ENCODE assay signal across 8 mouse cellular contexts in the genomic region with DNA sequence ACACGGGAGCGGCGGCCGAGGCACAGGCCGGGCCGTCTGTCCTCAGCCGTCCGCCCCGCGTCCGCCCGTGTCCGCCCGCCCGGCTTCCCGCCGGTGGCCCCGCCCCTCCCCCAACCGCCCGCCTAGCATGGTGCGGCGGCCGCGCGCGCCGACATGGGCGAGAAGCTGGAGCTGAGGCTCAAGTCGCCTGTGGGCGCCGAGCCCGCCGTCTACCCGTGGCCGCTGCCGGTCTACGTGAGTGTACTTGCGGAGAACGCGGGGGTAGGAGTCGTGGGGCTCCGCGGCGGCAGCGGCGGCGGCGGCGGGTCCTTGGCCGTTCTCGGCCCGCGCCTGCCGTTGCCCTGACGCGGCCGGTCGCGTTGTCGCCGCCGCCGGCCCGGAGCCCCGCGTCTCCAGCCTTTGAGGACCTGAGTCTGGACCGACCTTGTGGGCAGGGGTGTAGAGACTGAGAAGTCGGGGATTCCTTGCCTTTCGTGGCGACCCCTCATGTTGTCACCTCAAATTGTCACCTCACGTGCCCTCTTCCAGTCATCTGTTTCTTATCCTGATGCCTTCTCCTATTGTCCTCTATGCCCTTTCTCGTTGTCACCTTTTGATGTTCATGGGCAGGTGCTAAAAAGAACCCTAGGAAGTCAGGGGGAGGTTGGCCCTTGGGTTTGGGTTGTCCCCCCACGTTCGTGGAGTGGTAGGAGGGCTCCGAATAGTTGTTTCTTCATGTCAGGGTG. TPM values are rescaled to one million over a fixed set of nuclear protein-coding genes. Genes with fewer than 3 reads are reported as not detected.
DNase-seq lines count a peak whose midpoint lies in the region; ATAC-seq lines count a peak whose summit lies in the region.

No protein-coding gene starts in this region.

- peak overlapping the region; percentile 93 to 99 for H3K4me3 ChIP-seq in heart, embryonic 14.5 days (ENCODE audit: control insufficient read depth in 1 of 2, insufficient read depth in 1 of 2, low read depth in 1 of 2, low read length in 2 of 2)
- H3K4me3 ChIP-seq in brown adipose tissue, adult 24 weeks (ENCODE audit: insufficient read depth, low read depth, low read length), result peak overlapping the region; percentile 94
- peak overlapping the region; percentile 94 for H3K4me3 ChIP-seq in hindbrain, embryonic 13.5 days
- H3K4me3 ChIP-seq in midbrain, embryonic 14.5 days (replicated peaks; ENCODE audit: low read depth, low read length), result peak overlapping the region; percentile 99

- WGBS in heart, embryonic 14.5 days, result under 1% methylated on average over 74 of the region's 75 CpGs
- under 1% methylated on average over 67 of the region's 75 CpGs for WGBS in hindbrain, embryonic 13.5 days
- WGBS in midbrain, embryonic 14.5 days, result under 1% methylated on average over 58 of the region's 75 CpGs

- no peak for DNase-seq in heart, adult 9 months (ENCODE audit: low spot score in 2 of 2)
- DNase-seq in midbrain, embryonic 14.5 days, result no peak
- no peak for DNase-seq in right cerebral cortex, postnatal 10 days (ENCODE audit: low spot score in 2 of 2)
- no peak for DNase-seq in Muller cell, postnatal 12 days (ENCODE audit: inconsistent ontology term)
- no peak for DNase-seq in gastrocnemius, adult 8-10 months (ENCODE audit: low spot score in 2 of 2)

- H3K36me3 ChIP-seq in heart, embryonic 14.5 days (ENCODE audit: control insufficient read depth, insufficient read depth, low read length), result no peaks in the 10 kb centered on the region
- no peaks in the 10 kb centered on the region for H3K36me3 ChIP-seq in hindbrain, embryonic 13.5 days
- H3K36me3 ChIP-seq in midbrain, embryonic 14.5 days (ENCODE audit: control insufficient read depth, insufficient read depth, low read length), result no peaks in the 10 kb centered on the region

- peaks cover 44 to 63% of the 10 kb centered on the region in 2 experiments for H3K4me1 ChIP-seq in heart, embryonic 14.5 days (ENCODE audit: control insufficient read depth in 2 of 2, insufficient read depth in 2 of 2, low read length in 2 of 2)
- H3K4me1 ChIP-seq in brown adipose tissue, adult 24 weeks (ENCODE audit: control insufficient read depth, insufficient read depth, insufficient read length, low read length), result peaks cover 25% of the 10 kb centered on the region
- peaks cover 68% of the 10 kb centered on the region for H3K4me1 ChIP-seq in hindbrain, embryonic 13.5 days (replicated peaks)
- H3K4me1 ChIP-seq in midbrain, embryonic 14.5 days (ENCODE audit: control insufficient read depth, insufficient read depth, low read length), result peaks cover 20% of the 10 kb centered on the region

- H3K9ac ChIP-seq in heart, embryonic 14.5 days (ENCODE audit: low read length), result peak overlapping the region; percentile 98
- H3K9ac ChIP-seq in hindbrain, embryonic 13.5 days, result peak overlapping the region; percentile 98
- H3K9ac ChIP-seq in midbrain, embryonic 14.5 days (replicated peaks; ENCODE audit: low read length), result peak overlapping the region; percentile 97

- no peaks in the 10 kb centered on the region for H3K9me3 ChIP-seq in heart, embryonic 14.5 days (ENCODE audit: control insufficient read depth, low read length)
- H3K9me3 ChIP-seq in hindbrain, embryonic 13.5 days, result no peaks in the 10 kb centered on the region
- H3K9me3 ChIP-seq in midbrain, embryonic 14.5 days (ENCODE audit: control insufficient read depth, low read length), result no peaks in the 10 kb centered on the region

- ATAC-seq in heart, embryonic 14.5 days (ENCODE audit: insufficient number of reproducible peaks, insufficient read depth, low FRiP score, low read depth), result no peak
- ATAC-seq in hindbrain, embryonic 13.5 days (ENCODE audit: low FRiP score), result no peak
- ATAC-seq in midbrain, embryonic 14.5 days (ENCODE audit: low FRiP score, low TSS enrichment), result no peak

- H3K27ac ChIP-seq in heart, embryonic 14.5 days (replicated peaks in 1 of 2; ENCODE audit: control insufficient read depth in 1 of 2, insufficient read depth in 1 of 2, low read depth in 2 of 2, low read length in 2 of 2), result peak overlapping the region; percentile 55 to 87; a peak in 3 of 4 replicates
- H3K27ac ChIP-seq in brown adipose tissue, adult 24 weeks (replicated peaks; ENCODE audit: low read depth, low read length), result peak overlapping the region; percentile 84
- peak overlapping the region; percentile 89 for H3K27ac ChIP-seq in hindbrain, embryonic 13.5 days
- peak overlapping the region; percentile 88 for H3K27ac ChIP-seq in midbrain, embryonic 14.5 days (replicated peaks; ENCODE audit: low read depth, low read length)

- H3K27me3 ChIP-seq in heart, embryonic 14.5 days (ENCODE audit: control insufficient read depth, insufficient read depth, low read length), result no peaks in the 10 kb centered on the region
- no peaks in the 10 kb centered on the region for H3K27me3 ChIP-seq in hindbrain, embryonic 13.5 days
- no peaks in the 10 kb centered on the region for H3K27me3 ChIP-seq in midbrain, embryonic 14.5 days (ENCODE audit: control insufficient read depth, insufficient read depth, low read length)

- H3K4me2 ChIP-seq in heart, embryonic 14.5 days (ENCODE audit: low read length), result peak overlapping the region; percentile 90
- H3K4me2 ChIP-seq in hindbrain, embryonic 13.5 days, result peak overlapping the region; percentile 98
- H3K4me2 ChIP-seq in midbrain, embryonic 14.5 days (ENCODE audit: low read length), result peak overlapping the region; percentile 74

RNA-seq across cellular contexts. Expression of gene Dot1l, which starts 0.4 kb away (rescaled TPM):
- polyA plus RNA-seq in heart, embryonic 14.5 days (2014; fragmentation: Nextera tagmentation; extraction: Ambion mirVana), result 26.5 and 28.2 TPM in 2 replicates
- 11.5 and 15.8 TPM in 2 replicates for polyA plus RNA-seq in brown adipose tissue, adult 24 weeks (2012; ENCODE audit: insufficient read depth, insufficient read length, missing spikeins)
- 18.9 and 19.4 TPM in 2 replicates for polyA plus RNA-seq in hindbrain, embryonic 13.5 days (2015; fragmentation: Nextera tagmentation; extraction: Ambion mirVana)
- polyA plus RNA-seq in midbrain, embryonic 14.5 days (2014; fragmentation: Nextera tagmentation; extraction: Ambion mirVana), result 23.4 and 27.9 TPM in 2 replicates
- 10 to 100 TPM; 12.4 to 13.8 (median 13.5) TPM for total RNA-seq in gastrocnemius, adult 8-10 months (2022)

RNA-seq across cellular contexts. Expression of gene Ap3d1, which starts 13.4 kb away (rescaled TPM):
- 45.0 and 54.5 TPM in 2 replicates for polyA plus RNA-seq in heart, embryonic 14.5 days (2014; fragmentation: Nextera tagmentation; extraction: Ambion mirVana)
- polyA plus RNA-seq in brown adipose tissue, adult 24 weeks (2012; ENCODE audit: insufficient read depth, insufficient read length, missing spikeins), result 35.0 and 40.9 TPM in 2 replicates
- polyA plus RNA-seq in hindbrain, embryonic 13.5 days (2015; fragmentation: Nextera tagmentation; extraction: Ambion mirVana), result 100 and 101 TPM in 2 replicates
- 106 and 116 TPM in 2 replicates for polyA plus RNA-seq in midbrain, embryonic 14.5 days (2014; fragmentation: Nextera tagmentation; extraction: Ambion mirVana)
- 10 to 100 TPM; 24.1 to 29.3 (median 27.8) TPM for total RNA-seq in gastrocnemius, adult 8-10 months (2022)

RNA-seq across cellular contexts. Expression of gene Sf3a2, which starts 42.5 kb away (rescaled TPM):
- 49.2 and 51.0 TPM in 2 replicates for polyA plus RNA-seq in heart, embryonic 14.5 days (2014; fragmentation: Nextera tagmentation; extraction: Ambion mirVana)
- polyA plus RNA-seq in brown adipose tissue, adult 24 weeks (2012; ENCODE audit: insufficient read depth, insufficient read length, missing spikeins), result 12.1 and 15.3 TPM in 2 replicates
- 55.9 and 61.6 TPM in 2 replicates for polyA plus RNA-seq in hindbrain, embryonic 13.5 days (2015; fragmentation: Nextera tagmentation; extraction: Ambion mirVana)
- polyA plus RNA-seq in midbrain, embryonic 14.5 days (2014; fragmentation: Nextera tagmentation; extraction: Ambion mirVana), result 57.2 and 75.1 TPM in 2 replicates
- total RNA-seq in gastrocnemius, adult 8-10 months (2022), result 10 to 100 TPM; 26.0 to 33.2 (median 29.9) TPM

RNA-seq across cellular contexts. Expression of gene Plekhj1, which starts 43.0 kb away (rescaled TPM):
- 71.1 and 75.4 TPM in 2 replicates for polyA plus RNA-seq in heart, embryonic 14.5 days (2014; fragmentation: Nextera tagmentation; extraction: Ambion mirVana)
- 30.2 and 40.5 TPM in 2 replicates for polyA plus RNA-seq in brown adipose tissue, adult 24 weeks (2012; ENCODE audit: insufficient read depth, insufficient read length, missing spikeins)
- 128 and 132 TPM in 2 replicates for polyA plus RNA-seq in hindbrain, embryonic 13.5 days (2015; fragmentation: Nextera tagmentation; extraction: Ambion mirVana)
- polyA plus RNA-seq in midbrain, embryonic 14.5 days (2014; fragmentation: Nextera tagmentation; extraction: Ambion mirVana), result 107 and 116 TPM in 2 replicates
- total RNA-seq in gastrocnemius, adult 8-10 months (2022), result 10 to 100 TPM; 24.2 to 34.4 (median 32.0) TPM

RNA-seq across cellular contexts. Expression of gene Amh, which starts 49.6 kb away (rescaled TPM):
- 0.12 TPM in 1 of 2 replicates, not detected in the other for polyA plus RNA-seq in heart, embryonic 14.5 days (2014; fragmentation: Nextera tagmentation; extraction: Ambion mirVana)
- polyA plus RNA-seq in brown adipose tissue, adult 24 weeks (2012; ENCODE audit: insufficient read depth, insufficient read length, missing spikeins), result not detected in 2 replicates
- 0.22 TPM in 1 of 2 replicates, not detected in the other for polyA plus RNA-seq in hindbrain, embryonic 13.5 days (2015; fragmentation: Nextera tagmentation; extraction: Ambion mirVana)
- 0.12 TPM in 1 of 2 replicates, not detected in the other for polyA plus RNA-seq in midbrain, embryonic 14.5 days (2014; fragmentation: Nextera tagmentation; extraction: Ambion mirVana)
- under 1 TPM in 3 of 4 experiments, not detected in 1; 0.22 to 0.40 (median 0.24) TPM for total RNA-seq in gastrocnemius, adult 8-10 months (2022)
